Mouse (Mus musculus) heart, adult 11 months (tissue): ENCODE measurements around the gene Naga.

Experiments used
- DNase-seq: peaks from one replicate; pipeline ENCODE4 v3.0.0; 2022

Naga gene

GRCm38 (mm10) chr15:82354126-82354945 is 15.6 kb upstream of the Naga start, which contains the start of gene Ndufa6:
Gene Ndufa6 (minus strand): TSS chr15:82354322.
- peak; percentile 100 for DNase-seq

- no peak for DNase-seq
These were observed 15.0 kb upstream of the Naga start for GRCm38 (mm10) chr15:82353745-82354113.

- peak; percentile 94 for DNase-seq
These were observed 14.5 kb upstream of the Naga start for GRCm38 (mm10) chr15:82353078-82353744.

DNA sequence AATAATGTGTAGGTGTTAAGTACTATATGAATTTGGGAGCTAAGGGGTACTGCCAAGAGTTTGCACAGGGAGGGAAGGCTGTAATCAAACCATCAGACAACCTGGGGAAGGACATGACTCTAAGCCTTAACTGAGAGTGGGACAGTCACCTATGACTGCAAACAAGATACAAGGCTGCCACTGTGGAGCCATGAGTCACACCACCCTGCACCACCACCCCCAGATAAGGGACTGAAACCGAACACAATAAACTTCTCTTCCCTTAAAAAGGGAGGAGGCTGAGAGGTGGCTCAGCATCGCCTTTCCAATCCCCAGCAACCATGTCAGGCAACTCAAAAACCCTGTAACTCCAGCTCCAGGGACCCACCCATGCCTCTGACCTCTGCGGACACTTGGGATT is 12.8 kb upstream of the Naga start:
- DNase-seq, result no peak

DNA sequence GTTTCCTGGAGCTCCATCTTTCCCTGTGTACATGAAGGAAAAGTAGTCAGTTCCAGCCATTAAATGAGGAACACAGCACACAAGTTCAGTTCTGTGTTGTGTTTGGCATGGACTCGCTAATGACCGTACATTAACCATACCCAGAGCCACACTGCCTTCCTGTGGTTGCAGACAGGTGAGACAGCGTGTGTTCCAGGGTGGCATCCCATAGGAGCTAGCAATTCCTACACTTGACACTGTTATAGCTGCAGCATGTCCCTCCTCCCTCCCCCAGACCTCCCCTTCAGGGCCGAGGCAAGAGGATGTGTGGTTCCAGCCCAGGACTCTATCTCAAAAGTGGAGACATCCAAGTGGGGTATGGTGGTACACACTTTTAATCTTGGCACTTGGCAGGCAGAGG is 11.6 kb upstream of the Naga start:
- no peak for DNase-seq

- DNase-seq, result no peak
These were observed 10.2 kb upstream of the Naga start for GRCm38 (mm10) chr15:82348999-82349341.

GRCm38 (mm10) chr15:82348258-82348998 is 9.7 kb upstream of the Naga start:
- DNase-seq, result no peak

DNA sequence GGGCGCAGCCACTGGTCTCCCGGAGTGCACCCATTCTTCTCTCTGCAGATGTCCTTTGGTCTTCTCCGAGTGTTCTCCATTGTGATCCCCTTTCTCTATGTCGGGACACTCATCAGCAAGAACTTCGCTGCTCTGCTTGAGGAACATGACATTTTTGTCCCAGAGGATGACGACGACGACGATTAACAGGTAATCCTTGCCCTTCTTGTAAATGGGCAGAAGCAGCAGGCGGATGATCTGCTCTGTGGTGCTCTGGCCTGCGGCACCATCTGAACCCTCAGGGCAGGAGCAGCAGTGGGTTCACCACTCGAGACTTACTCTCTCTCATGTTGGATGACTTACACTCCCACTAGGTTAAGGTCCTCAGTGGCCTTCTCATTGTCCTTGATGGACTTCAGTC is 9.1 kb upstream of the Naga start:
- DNase-seq, result no peak

DNA sequence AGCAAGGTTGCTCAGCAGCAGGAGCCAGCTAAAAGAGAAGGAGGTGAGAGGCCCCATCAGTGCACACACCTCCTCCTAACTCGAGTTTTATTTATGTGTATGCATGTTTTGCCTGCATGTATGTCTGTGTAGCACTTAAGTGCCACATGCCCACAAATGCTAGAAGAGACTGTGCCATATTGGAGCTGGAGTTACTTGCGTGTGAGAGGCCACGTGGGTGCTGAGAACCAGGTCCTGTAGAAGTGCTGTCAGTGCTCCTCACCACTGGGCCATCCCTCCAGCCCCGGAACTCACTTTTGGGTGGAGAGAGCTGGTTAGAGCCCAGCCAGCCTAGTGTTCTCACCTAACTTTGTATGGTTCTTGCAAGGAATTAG is 8.6 kb upstream of the Naga start:
- DNase-seq, result no peak

DNA sequence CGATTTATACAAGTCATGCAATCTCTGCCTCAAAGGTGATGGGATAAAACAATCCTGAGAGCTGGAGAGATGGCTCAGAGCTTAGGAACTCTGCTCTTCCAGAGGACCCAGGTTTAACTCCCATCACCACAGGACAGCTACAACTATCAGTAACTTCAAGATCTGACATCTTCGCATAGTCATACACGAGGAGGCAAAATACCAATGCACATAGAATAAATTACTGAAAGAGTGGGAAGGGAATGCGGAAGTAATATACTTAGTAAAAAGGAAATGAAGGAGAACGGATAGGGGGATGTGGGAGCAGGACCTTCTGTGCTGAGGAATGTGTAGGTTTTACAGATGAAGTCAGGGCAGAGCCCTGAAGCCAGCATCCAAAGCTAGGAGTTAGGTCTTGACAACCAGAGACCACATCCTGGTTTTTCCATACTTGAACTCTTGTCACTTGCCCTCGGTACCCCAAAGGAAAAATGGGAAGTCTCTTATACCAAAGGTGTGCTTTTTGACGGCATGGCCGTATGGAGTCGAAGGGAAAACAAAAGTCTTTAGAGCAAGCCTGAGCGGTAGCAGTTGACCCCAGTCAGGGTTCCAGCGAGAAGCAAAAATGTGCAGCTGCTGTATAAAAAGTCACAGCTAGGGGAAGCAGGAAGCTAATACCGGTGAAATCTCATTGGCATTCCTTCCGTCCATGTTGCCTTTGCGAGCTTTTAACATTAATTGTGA is 8.0 kb upstream of the Naga start:
- peak; percentile 90 for DNase-seq

GRCm38 (mm10) chr15:82345820-82346470 is 7.2 kb upstream of the Naga start:
- peak; percentile 100 for DNase-seq

DNA sequence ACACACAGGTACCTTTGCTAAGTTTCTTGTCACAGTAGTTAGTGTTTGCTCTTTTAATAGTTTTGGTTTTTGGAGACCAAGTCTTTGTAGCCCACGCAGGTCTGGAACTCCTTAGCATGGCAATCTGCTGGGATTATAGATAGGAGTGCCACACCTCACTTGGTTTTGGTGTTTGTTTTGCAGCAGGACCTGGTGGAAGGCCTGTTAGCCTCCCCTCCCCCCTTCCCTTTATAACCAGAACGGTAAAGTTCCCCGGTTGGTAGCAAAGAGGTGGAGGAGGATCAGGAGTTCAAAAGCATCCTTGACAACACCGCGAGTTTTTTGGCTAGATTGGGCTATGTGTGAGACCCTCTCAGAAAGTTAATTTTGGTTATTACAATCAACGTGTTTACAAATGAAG is 6.2 kb upstream of the Naga start:
- no peak for DNase-seq

DNA sequence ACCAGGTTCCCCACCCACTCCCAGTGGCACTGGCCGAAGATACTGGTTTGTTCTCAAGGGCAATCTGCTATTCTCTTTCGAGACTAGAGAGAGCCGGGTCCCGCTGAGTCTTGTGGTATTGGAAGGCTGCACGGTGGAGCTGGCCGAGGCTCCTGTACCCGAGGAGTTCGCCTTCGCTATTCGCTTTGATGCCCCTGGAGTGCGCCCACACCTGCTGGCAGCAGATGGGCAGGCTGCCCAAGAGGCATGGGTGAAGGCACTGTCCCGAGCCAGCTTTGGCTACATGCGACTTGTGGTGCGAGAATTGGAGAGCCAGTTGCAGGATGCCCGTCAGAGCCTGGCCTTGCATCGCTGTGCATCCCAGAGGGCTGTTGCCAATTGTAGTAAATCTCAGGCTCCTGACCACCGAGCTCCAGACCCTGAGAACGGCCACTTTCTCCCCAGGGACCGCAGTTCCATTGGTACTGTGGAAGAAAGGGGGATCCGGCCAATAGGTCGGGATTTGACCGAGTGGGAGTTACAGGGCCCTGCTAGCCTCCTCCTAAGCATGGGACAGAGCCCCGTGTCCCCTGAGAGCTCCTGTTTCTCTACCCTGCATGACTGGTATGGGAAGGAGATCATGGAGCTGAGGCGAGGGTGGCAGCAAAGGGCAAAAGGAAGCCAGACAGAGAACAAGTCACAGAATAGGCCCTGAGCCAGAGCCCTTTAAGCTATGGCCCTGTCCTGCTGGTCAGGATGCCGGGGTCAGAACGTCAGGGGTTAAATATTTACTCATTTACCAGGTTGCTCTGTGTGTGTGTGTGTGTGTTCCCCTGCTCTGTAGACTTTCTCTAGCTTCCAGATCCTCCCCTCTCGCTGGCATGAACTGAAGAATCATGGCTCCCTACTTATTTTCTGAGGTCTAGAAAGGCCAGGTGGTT is 4.9 kb upstream of the Naga start:
- DNase-seq, result peak; percentile 92

GRCm38 (mm10) chr15:82342543-82342935 is 3.8 kb upstream of the Naga start:
- DNase-seq, result no peak

DNA sequence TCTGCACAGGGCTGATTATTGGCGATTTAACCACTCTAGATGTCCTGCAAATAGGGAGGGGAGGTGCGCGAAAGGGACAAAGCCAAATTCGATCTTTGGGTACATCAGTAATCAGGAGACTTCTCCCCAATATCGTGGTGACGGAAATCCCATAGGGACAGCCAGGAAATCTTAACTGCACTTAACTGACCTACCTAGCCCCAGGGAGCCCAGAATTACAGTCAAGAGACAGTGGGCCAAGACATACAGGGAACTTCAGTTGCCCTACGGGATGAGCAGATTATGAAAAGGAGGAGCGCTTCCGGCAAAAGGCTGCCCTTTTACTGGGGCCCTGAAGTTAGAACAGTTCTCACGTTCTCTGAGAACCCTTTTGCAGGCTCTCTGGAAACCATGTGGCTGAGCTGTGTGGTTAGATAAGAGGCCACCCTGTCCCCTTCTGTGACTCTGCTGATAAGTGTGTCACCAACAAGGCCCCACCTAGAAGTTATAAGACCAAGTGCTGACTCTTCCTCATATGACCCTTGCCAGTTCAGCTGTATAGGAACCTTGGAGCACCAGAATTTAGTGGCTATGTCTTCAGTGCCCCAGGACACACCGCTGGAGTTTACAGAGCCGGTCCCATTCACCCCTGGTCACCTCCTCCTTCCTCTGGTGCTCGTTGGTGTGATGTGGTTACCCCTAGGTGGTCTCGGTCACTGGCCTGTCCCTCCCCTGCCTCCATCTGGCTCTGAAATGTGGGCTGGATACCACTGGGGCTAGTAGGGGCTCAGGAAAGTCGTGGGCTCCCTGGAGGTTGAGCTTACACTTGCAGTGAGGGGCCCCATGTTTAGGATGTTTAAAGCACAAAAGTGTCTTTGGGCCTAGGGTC is 3.2 kb upstream of the Naga start:
- DNase-seq, result peak; percentile 92

- peak; percentile 98 for DNase-seq
These were observed 2.3 kb upstream of the Naga start for GRCm38 (mm10) chr15:82341036-82341501.

DNA sequence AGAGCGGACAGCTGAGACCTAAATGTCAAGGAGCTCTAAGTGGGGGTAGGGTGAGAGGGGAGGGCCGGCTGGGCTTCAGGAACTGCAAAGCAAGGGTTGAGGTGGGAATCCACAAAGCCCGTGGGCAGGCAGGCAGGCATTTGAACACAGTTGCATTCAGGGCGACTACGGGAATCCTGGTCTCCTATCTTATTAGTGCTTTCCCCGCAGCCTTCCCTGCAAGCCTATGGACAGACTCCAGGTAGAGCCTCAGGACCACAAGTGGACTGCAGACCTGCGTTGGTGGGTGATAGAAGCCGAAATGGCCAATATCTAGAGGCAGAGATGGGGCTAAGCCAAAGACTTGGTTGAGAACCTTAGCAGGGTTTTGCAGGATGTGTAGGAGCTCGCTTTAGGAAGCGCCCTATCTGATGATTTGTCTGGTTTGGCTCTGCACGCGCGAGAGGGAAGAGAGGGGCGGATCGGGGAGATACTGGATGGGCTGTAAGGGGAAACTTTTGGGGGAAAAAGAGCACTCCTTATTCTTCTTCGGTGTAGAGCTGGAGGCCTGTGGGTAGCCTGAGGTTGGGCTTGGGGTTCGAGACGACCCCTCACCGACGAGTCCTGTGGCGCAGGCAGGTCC is 1.8 kb upstream of the Naga start:
- peak; percentile 91 for DNase-seq

DNA sequence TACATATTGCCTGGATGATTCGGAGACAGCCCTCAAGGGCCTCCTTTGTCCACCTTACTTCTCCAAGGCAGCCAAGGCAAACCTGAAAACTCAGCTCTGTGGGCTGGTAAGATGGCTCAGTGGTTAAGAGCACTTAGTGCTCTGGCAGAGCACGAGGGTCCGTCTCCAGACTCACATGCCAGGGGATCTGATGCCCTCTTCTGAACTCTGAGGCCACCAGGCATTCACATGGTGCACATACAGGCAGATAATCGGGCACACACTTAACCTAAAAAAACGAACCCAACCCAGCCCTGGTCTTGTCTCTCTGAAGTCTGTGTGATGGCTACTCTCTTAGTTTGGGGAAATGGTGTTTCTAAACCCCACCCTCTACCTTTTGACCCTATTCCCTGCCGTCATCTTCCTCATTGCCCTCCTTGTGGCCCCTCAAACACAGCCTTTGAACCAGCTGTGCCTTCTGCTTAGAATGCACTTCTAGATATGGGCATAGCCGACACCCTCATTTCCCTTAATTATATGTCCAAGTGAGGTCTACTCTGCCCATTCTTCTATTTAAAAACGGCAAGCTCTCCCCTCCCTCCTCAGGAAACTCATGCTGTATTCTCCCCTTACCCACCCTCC is 1.0 kb upstream of the Naga start:
- no peak for DNase-seq

GRCm38 (mm10) chr15:82339150-82339549 is 425 bp upstream of the Naga start:
- DNase-seq, result no peak
